In the genomic region with DNA sequence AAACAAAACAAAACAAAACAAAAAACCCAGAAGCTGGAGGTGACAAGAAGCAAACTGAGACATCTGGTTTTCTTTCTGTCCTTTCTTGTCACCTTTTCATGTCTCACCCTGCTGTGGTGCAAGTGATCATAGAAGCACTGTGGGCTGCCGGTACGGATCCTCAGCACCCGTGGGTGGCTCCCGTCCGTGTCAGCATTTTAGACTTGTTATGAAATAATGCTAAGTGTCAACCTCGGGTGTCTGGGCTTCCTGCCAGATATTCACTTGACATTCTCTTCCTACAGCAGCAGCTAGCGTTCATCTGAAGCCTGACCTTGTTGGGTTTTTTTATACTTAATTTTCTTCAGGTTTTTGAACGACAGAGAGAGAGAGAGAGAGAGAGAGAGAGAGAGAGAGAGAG, we compare ENCODE assay signal across 10 mouse cellular contexts.
DNase-seq lines count a peak whose midpoint lies in the region; ATAC-seq and TF ChIP-seq lines count a peak whose summit lies in the region.
"Had no signal": no experiment of that assay in that cellular context is flagged by ENCODE, and none has a peak within 500 bp of the region (broad histone marks: within the 10 kb centered on the region; RNA-seq: fewer than 3 reads in every experiment).

No protein-coding gene starts in this region.

- intact Hi-C loops in heart, adult 2 months (cut with DNase I): no loop called here
- intact Hi-C loops in left cerebral cortex, postnatal 10 days (cut with DNase I): loop anchor here (10.0 kb wide), 1 partner anchor 708 kb away; no protein-coding TSS in a partner anchor

- H3K4me3 ChIP-seq in heart, adult 2 months: no peak overlapping the region
- no peak overlapping the region for H3K4me3 ChIP-seq in heart, embryonic 11.5 days (ENCODE audit: low read depth, low read length)
- no peak overlapping the region for H3K4me3 ChIP-seq in heart, embryonic 14.5 days (ENCODE audit: control insufficient read depth in 1 of 2, insufficient read depth in 1 of 2, low read depth in 1 of 2, low read length in 2 of 2)
- H3K4me3 ChIP-seq in hindbrain, embryonic 11.5 days (ENCODE audit: low read depth, low read length): no peak overlapping the region
- H3K4me3 ChIP-seq: embryonic facial prominence, embryonic 12.5 days; limb, embryonic 15.5 days had no signal

- no peaks in the 10 kb centered on the region for H3K36me3 ChIP-seq in heart, adult 2 months (ENCODE audit: control insufficient read depth, insufficient read depth, low read length)
- H3K36me3 ChIP-seq in heart, embryonic 11.5 days (ENCODE audit: control insufficient read depth, insufficient read depth, low read length): no peaks in the 10 kb centered on the region
- no peaks in the 10 kb centered on the region for H3K36me3 ChIP-seq in heart, embryonic 14.5 days (ENCODE audit: control insufficient read depth, insufficient read depth, low read length)
- H3K36me3 ChIP-seq in hindbrain, embryonic 11.5 days (ENCODE audit: control insufficient read depth, insufficient read depth, low read length): no peaks in the 10 kb centered on the region
- H3K36me3 ChIP-seq: embryonic facial prominence, embryonic 12.5 days; limb, embryonic 15.5 days had no signal

- H3K79me2 ChIP-seq in heart, adult 2 months (replicated peaks; ENCODE audit: control insufficient read depth, insufficient read depth, low read length): no peaks in the 10 kb centered on the region

- peak; percentile 28 to 32 for DNase-seq in heart, adult 2 months
- DNase-seq in adrenal gland, adult 8-10 months: peak; percentile 4
- peak; percentile 9 to 22 for DNase-seq in left cerebral cortex, postnatal 10 days (ENCODE audit: extremely low spot score in 1 of 2, low spot score in 2 of 2)
- no peak for DNase-seq in thymus, postnatal 14 days
- DNase-seq in hindbrain, embryonic 11.5 days (ENCODE audit: low spot score): no peak
- no peak for DNase-seq in thymus, adult 18-20 months

- H3K27ac ChIP-seq in heart, adult 2 months: no peak overlapping the region
- H3K27ac ChIP-seq in heart, embryonic 11.5 days (ENCODE audit: low read depth, low read length): no peak overlapping the region
- no peak overlapping the region for H3K27ac ChIP-seq in heart, embryonic 14.5 days (replicated peaks in 1 of 2; ENCODE audit: control insufficient read depth in 1 of 2, insufficient read depth in 1 of 2, low read depth in 2 of 2, low read length in 2 of 2)
- no peak overlapping the region for H3K27ac ChIP-seq in hindbrain, embryonic 11.5 days (ENCODE audit: low read depth, low read length)
- H3K27ac ChIP-seq: embryonic facial prominence, embryonic 12.5 days; limb, embryonic 15.5 days had no signal

- WGBS in heart, adult 2 months: 35% methylated on average over 8 of the region's 8 CpGs
- 69% methylated on average over 8 of the region's 8 CpGs for WGBS in heart, embryonic 11.5 days (ENCODE audit: insufficient replicate concordance)
- 32% methylated on average over 8 of the region's 8 CpGs for WGBS in heart, embryonic 14.5 days
- 93% methylated on average over 8 of the region's 8 CpGs for WGBS in hindbrain, embryonic 11.5 days

- no peaks in the 10 kb centered on the region for H3K4me1 ChIP-seq in heart, adult 2 months (ENCODE audit: control insufficient read depth, insufficient read depth, low read length)
- H3K4me1 ChIP-seq in heart, embryonic 11.5 days (ENCODE audit: control insufficient read depth, insufficient read depth, low read length): no peaks in the 10 kb centered on the region
- H3K4me1 ChIP-seq in heart, embryonic 14.5 days (ENCODE audit: control insufficient read depth in 2 of 2, insufficient read depth in 2 of 2, low read length in 2 of 2): no peaks in the 10 kb centered on the region
- H3K4me1 ChIP-seq in hindbrain, embryonic 11.5 days (replicated peaks; ENCODE audit: control insufficient read depth, insufficient read depth, low read length): no peaks in the 10 kb centered on the region
- H3K4me1 ChIP-seq: embryonic facial prominence, embryonic 12.5 days; limb, embryonic 15.5 days had no signal

- ATAC-seq in heart, embryonic 11.5 days (replicated peaks; ENCODE audit: insufficient number of reproducible peaks, low FRiP score, low TSS enrichment): no peak
- ATAC-seq in heart, embryonic 14.5 days (ENCODE audit: insufficient number of reproducible peaks, insufficient read depth, low FRiP score, low read depth): peak; percentile 43; the same call in 1 of the 2 replicates
- ATAC-seq in hindbrain, embryonic 11.5 days (ENCODE audit: low FRiP score): no peak

- H3K4me2 ChIP-seq in heart, embryonic 11.5 days: no peak overlapping the region
- H3K4me2 ChIP-seq in heart, embryonic 14.5 days (ENCODE audit: low read length): peak overlapping the region; percentile 41
- H3K4me2 ChIP-seq in hindbrain, embryonic 11.5 days (replicated peaks; ENCODE audit: low read depth, low read length): no peak overlapping the region
- H3K4me2 ChIP-seq: embryonic facial prominence, embryonic 12.5 days; limb, embryonic 15.5 days had no signal

- no peaks in the 10 kb centered on the region for H3K27me3 ChIP-seq in heart, adult 2 months (ENCODE audit: control insufficient read depth, insufficient read depth, low read length)
- no peaks in the 10 kb centered on the region for H3K27me3 ChIP-seq in heart, embryonic 11.5 days (ENCODE audit: control insufficient read depth, insufficient read depth, low read length)
- no peaks in the 10 kb centered on the region for H3K27me3 ChIP-seq in heart, embryonic 14.5 days (ENCODE audit: control insufficient read depth, insufficient read depth, low read length)
- no peaks in the 10 kb centered on the region for H3K27me3 ChIP-seq in hindbrain, embryonic 11.5 days (ENCODE audit: control insufficient read depth, insufficient read depth, low read length)
- H3K27me3 ChIP-seq: embryonic facial prominence, embryonic 12.5 days; limb, embryonic 15.5 days had no signal

- no peak overlapping the region for H3K9ac ChIP-seq in heart, adult 2 months (ENCODE audit: low read depth, low read length)
- H3K9ac ChIP-seq in heart, embryonic 11.5 days (ENCODE audit: low read depth, low read length): no peak overlapping the region
- H3K9ac ChIP-seq in heart, embryonic 14.5 days (ENCODE audit: low read length): no peak overlapping the region
- H3K9ac ChIP-seq in hindbrain, embryonic 11.5 days (ENCODE audit: low read depth, low read length): no peak overlapping the region
- H3K9ac ChIP-seq: embryonic facial prominence, embryonic 12.5 days; limb, embryonic 15.5 days had no signal

- no peak for TF ChIP-seq CTCF in heart, adult 2 months (IDR thresholded peaks at IDR 0.05)

- no peaks in the 10 kb centered on the region for H3K9me3 ChIP-seq in heart, embryonic 11.5 days (replicated peaks; ENCODE audit: control insufficient read depth, low read length)
- no peaks in the 10 kb centered on the region for H3K9me3 ChIP-seq in heart, embryonic 14.5 days (ENCODE audit: control insufficient read depth, low read length)
- no peaks in the 10 kb centered on the region for H3K9me3 ChIP-seq in hindbrain, embryonic 11.5 days (ENCODE audit: control insufficient read depth, low read length)
- H3K9me3 ChIP-seq: embryonic facial prominence, embryonic 12.5 days; limb, embryonic 15.5 days had no signal

- TF ChIP-seq EP300 in heart, adult 2 months (IDR thresholded peaks at IDR 0.05; ENCODE audit: insufficient read depth, low read depth, low read length): no peak

- TF ChIP-seq POLR2A in heart, adult 2 months (IDR thresholded peaks at IDR 0.05; ENCODE audit: insufficient read depth, low read depth, low read length): no peak

Comparison
In these comparisons a context has a peak if more than half of its experiments do, and no peak if none do; other contexts are left out.
1. DNase-seq: peak in heart, adult 2 months (2 of 2), adrenal gland, adult 8-10 months (single experiment) and left cerebral cortex, postnatal 10 days (2 of 2); none in thymus, postnatal 14 days (single experiment), hindbrain, embryonic 11.5 days (single experiment) and thymus, adult 18-20 months (0 of 2).